Mouse (Mus musculus): ENCODE data around the gene Dnaja3. TPM values are rescaled to one million over a fixed set of nuclear protein-coding genes. Genes with fewer than 3 reads are reported as not detected.

Dnaja3 gene
- polyA plus RNA-seq, 1 experiment from 2014 or later: 58.3 TPM

DNA sequence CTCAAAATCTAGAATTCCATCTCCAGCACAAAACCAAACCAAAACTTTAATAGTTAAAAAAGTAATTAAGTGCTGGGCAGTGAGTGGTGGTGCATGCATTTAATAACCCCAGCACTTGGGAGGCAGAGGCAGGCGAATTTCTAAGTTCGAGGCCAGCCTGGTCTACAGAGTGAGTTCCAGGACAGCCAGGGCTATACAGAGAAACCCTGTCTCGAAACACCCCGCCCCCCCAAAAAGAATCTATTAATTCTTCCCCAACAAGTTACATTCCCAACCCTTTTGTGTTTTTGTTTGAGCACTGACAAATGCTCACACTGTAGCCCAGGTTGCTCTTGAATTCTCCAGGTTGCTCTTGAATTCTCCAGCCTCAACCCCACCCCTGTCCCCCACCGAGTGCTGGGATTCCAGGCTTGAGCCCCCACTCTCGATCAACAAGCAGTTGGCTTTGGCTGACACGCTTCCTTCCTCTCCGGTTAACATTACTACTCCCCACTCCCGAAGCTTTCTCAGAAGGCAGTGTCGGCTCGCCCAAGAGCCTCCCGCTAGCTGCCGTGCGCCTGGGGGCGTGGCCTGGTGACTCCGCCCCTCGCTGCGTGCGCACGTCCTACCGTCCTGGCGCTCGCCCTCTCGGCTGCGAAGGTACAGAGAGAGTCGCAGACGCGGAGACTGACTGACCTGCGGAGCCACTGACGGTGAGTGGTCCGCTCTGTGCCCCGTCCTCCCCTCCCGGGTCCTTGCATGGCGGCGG lies 86.2 kb downstream of the Dnaja3 start, which contains the start of gene Hmox2:
Gene Hmox2 (plus strand): TSS at position 582 of the 748 bp plus-strand sequence.
- peak; percentile 90 for ATAC-seq (replicated peaks; ENCODE audit: insufficient number of reproducible peaks, low FRiP score, low TSS enrichment, low read depth)
- Histone ChIP-seq H3K9ac (replicated peaks; ENCODE audit: low read length) (peak within 1 kb of the TSS; percentile 82), H3K27ac (replicated peaks; ENCODE audit: low read depth, low read length) (peak within 1 kb of the TSS; percentile 56), H3K4me1 (ENCODE audit: control insufficient read depth, insufficient read depth, low read length) (no peaks in the 10 kb centered on the region), H3K27me3 (ENCODE audit: control insufficient read depth, insufficient read depth, low read length) (no peaks in the 10 kb centered on the region), H3K36me3 (replicated peaks; ENCODE audit: control insufficient read depth, insufficient read depth, low read depth, low read length) (no peaks in the 10 kb centered on the region), H3K4me2 (ENCODE audit: low read depth, low read length) (peak within 1 kb of the TSS; percentile 84), H3K9me3 (replicated peaks; ENCODE audit: control insufficient read depth, low read length) (no peaks in the 10 kb centered on the region), H3K4me3 (ENCODE audit: low read depth, low read length) (peak within 1 kb of the TSS; percentile 57)
- WGBS: 5% methylated on average over 35 of the region's 35 CpGs
- peak; percentile 94 for DNase-seq (ENCODE audit: low spot score)

DNA sequence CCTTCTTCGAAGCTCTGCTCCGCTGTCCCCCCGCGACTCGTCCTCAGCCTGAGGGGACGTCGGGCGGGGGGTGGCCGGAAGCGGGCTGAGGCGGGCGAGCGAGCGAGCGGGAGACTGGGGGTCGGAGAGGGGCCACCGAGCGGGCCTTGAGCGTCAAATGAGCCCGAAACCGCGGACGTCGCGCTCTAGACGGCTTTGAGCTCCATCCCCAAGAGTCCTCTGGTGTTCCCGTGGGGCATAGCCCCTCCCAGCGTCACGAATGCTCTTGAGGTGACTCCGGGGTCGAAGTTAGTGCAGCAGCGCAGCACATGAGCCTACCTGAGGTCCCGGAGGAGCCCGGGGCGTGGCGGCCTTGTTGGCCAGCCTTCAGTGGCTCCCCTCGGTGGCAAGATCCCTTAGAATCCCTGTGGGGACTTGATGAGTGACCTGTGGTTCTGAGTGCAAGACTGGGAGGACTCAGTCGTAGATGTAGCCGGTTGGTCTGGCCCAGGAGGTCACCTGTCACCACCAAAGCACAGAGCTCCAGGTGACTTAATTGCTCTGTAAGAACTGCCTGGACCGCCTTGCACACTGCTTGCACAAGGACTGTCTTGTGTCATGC lies 86.8 kb downstream of the Dnaja3 start:
- ATAC-seq (replicated peaks; ENCODE audit: insufficient number of reproducible peaks, low FRiP score, low TSS enrichment, low read depth) (peak; percentile 36; the same call in 1 of the 2 replicates), DNase-seq (ENCODE audit: low spot score) (no peak)
- H3K4me1 ChIP-seq (ENCODE audit: control insufficient read depth, insufficient read depth, low read length): no peaks in the 10 kb centered on the region
- H3K4me2 ChIP-seq (ENCODE audit: low read depth, low read length): peak overlapping the region; percentile 84
- H3K9ac ChIP-seq (replicated peaks; ENCODE audit: low read length): peak overlapping the region; percentile 82
- peak overlapping the region; percentile 57 for H3K4me3 ChIP-seq (ENCODE audit: low read depth, low read length)
- no peaks in the 10 kb centered on the region for H3K27me3 ChIP-seq (ENCODE audit: control insufficient read depth, insufficient read depth, low read length)
- H3K9me3 ChIP-seq (replicated peaks; ENCODE audit: control insufficient read depth, low read length): no peaks in the 10 kb centered on the region
- H3K36me3 ChIP-seq (replicated peaks; ENCODE audit: control insufficient read depth, insufficient read depth, low read depth, low read length): no peaks in the 10 kb centered on the region
- H3K27ac ChIP-seq (replicated peaks; ENCODE audit: low read depth, low read length): peak overlapping the region; percentile 56
- under 1% methylated on average over 40 of the region's 40 CpGs for WGBS

DNA sequence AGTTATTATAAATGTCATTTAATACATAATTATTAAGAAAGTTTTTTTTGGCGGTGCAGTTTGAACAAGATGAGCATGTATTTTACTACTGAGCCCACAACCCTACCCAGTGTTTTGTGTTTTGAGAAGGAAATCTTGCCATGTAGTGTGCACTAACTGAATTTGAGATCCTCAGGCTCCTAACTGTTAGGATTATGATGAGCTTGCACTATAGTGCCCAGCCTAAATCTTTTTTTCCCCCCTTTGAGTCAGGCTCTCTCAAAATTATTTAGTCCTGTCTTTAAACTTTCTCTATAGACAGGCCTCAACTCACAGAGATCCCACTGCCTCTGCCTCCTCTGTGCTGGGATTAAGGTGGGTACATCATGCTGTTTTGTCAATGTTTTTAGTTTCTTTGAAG lies 87.7 kb downstream of the Dnaja3 start:
- ATAC-seq (replicated peaks; ENCODE audit: insufficient number of reproducible peaks, low FRiP score, low TSS enrichment, low read depth): no peak
- WGBS: 91% methylated on average over 1 of the region's 1 CpGs
- H3K4me2 ChIP-seq (ENCODE audit: low read depth, low read length): 0 out of 2 replicates have a peak overlapping the region, but pooled peaks have one; percentile 4

DNA sequence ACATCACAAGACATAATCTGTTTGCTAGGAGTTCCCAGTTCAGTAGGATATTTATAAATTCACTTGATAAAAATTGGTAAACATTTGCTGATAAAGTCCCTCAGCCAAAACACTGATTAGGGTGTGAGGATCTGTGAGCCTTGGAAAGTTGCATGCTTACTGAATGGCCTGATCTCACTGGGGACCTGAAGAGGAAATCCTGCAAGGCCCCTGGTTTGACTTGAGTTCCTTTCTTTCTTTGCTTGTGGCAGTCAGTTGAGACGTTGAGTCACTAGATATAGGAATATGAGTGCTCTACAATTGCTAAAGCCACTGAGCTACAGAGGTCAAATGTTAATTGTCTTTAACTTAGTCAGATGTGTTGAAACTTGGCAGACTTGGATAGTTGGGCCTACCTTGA lies 88.2 kb downstream of the Dnaja3 start:
- H3K27me3 ChIP-seq (ENCODE audit: control insufficient read depth, insufficient read depth, low read length): no peaks in the 10 kb centered on the region
- WGBS: 33% methylated on average over 1 of the region's 1 CpGs
- no peaks in the 10 kb centered on the region for H3K9me3 ChIP-seq (replicated peaks; ENCODE audit: control insufficient read depth, low read length)
- no peak overlapping the region for H3K9ac ChIP-seq (replicated peaks; ENCODE audit: low read length)
- no peak overlapping the region for H3K27ac ChIP-seq (replicated peaks; ENCODE audit: low read depth, low read length)
- DNase-seq (ENCODE audit: low spot score): no peak
- H3K4me1 ChIP-seq (ENCODE audit: control insufficient read depth, insufficient read depth, low read length): no peaks in the 10 kb centered on the region
- no peak overlapping the region for H3K4me3 ChIP-seq (ENCODE audit: low read depth, low read length)
- ATAC-seq (replicated peaks; ENCODE audit: insufficient number of reproducible peaks, low FRiP score, low TSS enrichment, low read depth): no peak
- peak overlapping the region; percentile 4; the same call in 1 of the 2 replicates for H3K4me2 ChIP-seq (ENCODE audit: low read depth, low read length)
- H3K36me3 ChIP-seq (replicated peaks; ENCODE audit: control insufficient read depth, insufficient read depth, low read depth, low read length): no peaks in the 10 kb centered on the region

More for the DNA sequence above, 87.7 kb downstream of the Dnaja3 start:
- no peaks in the 10 kb centered on the region for H3K27me3 ChIP-seq (ENCODE audit: control insufficient read depth, insufficient read depth, low read length)
- peak overlapping the region; percentile 57; the same call in 1 of the 2 replicates for H3K4me3 ChIP-seq (ENCODE audit: low read depth, low read length)
- no peak overlapping the region for H3K27ac ChIP-seq (replicated peaks; ENCODE audit: low read depth, low read length)
- no peak overlapping the region for H3K9ac ChIP-seq (replicated peaks; ENCODE audit: low read length)
- H3K4me1 ChIP-seq (ENCODE audit: control insufficient read depth, insufficient read depth, low read length): no peaks in the 10 kb centered on the region
- DNase-seq (ENCODE audit: low spot score): no peak
- no peaks in the 10 kb centered on the region for H3K36me3 ChIP-seq (replicated peaks; ENCODE audit: control insufficient read depth, insufficient read depth, low read depth, low read length)
- H3K9me3 ChIP-seq (replicated peaks; ENCODE audit: control insufficient read depth, low read length): no peaks in the 10 kb centered on the region

DNA sequence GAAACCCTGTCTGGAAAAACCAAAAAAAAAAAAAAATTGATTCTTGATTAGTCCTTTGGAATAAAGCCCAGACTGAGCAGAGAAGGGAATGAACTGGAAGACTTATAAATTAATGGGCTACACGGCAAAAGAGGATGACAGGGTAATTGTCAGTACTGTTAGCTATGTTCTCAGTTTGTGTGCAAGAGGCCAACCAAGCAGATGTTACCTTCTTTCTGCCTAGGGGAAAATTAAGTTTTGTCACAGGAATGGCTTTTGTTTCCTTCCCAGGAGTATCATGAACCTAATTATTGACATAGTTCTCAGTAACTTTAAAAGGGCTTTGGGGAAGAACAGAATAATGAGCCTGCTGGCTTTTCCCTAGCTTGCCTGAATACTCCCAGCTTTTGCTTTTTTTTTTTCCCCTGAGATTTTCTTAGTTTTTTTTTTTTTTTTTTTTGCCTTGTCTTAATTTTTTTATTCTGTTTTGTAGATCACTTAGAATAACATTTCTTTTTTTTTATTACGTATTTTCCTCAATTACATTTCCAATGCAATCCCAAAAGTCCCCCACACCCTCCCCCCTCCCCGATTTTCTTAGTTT lies 91.1 kb downstream of the Dnaja3 start:
- Histone ChIP-seq H3K9ac (replicated peaks; ENCODE audit: low read length) (no peak overlapping the region), H3K4me2 (ENCODE audit: low read depth, low read length) (no peak overlapping the region), H3K4me1 (ENCODE audit: control insufficient read depth, insufficient read depth, low read length) (no peaks in the 10 kb centered on the region), H3K36me3 (replicated peaks; ENCODE audit: control insufficient read depth, insufficient read depth, low read depth, low read length) (no peaks in the 10 kb centered on the region), H3K27me3 (ENCODE audit: control insufficient read depth, insufficient read depth, low read length) (no peaks in the 10 kb centered on the region), H3K27ac (replicated peaks; ENCODE audit: low read depth, low read length) (no peak overlapping the region), H3K4me3 (ENCODE audit: low read depth, low read length) (no peak overlapping the region), H3K9me3 (replicated peaks; ENCODE audit: control insufficient read depth, low read length) (no peaks in the 10 kb centered on the region)
- no peak for ATAC-seq (replicated peaks; ENCODE audit: insufficient number of reproducible peaks, low FRiP score, low TSS enrichment, low read depth)
- 82% methylated on average over 3 of the region's 3 CpGs for WGBS
- no peak for DNase-seq (ENCODE audit: low spot score)

DNA sequence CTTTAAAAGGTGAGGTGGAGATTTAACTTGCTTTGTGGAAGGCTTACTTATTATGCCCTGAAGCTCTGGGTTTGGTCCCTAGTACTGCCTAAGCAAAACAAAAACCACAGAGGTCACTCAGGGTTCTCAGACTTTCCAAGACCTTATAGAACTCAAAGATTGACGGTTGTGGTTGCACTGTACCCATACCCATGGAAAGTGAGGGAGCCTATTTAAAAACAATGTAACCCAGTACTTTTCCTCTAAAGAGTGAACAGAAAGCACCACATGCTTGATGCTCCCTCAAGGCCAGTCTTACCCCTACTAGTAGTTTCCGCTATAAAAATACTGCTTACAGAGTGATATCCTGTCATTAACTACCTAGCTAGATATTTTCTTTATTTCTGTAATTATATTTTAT lies 96.5 kb downstream of the Dnaja3 start:
- WGBS: 83% methylated on average over 2 of the region's 2 CpGs
- Histone ChIP-seq H3K4me3 (ENCODE audit: low read depth, low read length) (no peak overlapping the region), H3K4me2 (ENCODE audit: low read depth, low read length) (no peak overlapping the region), H3K27ac (replicated peaks; ENCODE audit: low read depth, low read length) (no peak overlapping the region), H3K4me1 (ENCODE audit: control insufficient read depth, insufficient read depth, low read length) (no peaks in the 10 kb centered on the region), H3K27me3 (ENCODE audit: control insufficient read depth, insufficient read depth, low read length) (no peaks in the 10 kb centered on the region), H3K36me3 (replicated peaks; ENCODE audit: control insufficient read depth, insufficient read depth, low read depth, low read length) (no peaks in the 10 kb centered on the region), H3K9ac (replicated peaks; ENCODE audit: low read length) (no peak overlapping the region), H3K9me3 (replicated peaks; ENCODE audit: control insufficient read depth, low read length) (no peaks in the 10 kb centered on the region)
- no peak for ATAC-seq (replicated peaks; ENCODE audit: insufficient number of reproducible peaks, low FRiP score, low TSS enrichment, low read depth)
- DNase-seq (ENCODE audit: low spot score): no peak

DNA sequence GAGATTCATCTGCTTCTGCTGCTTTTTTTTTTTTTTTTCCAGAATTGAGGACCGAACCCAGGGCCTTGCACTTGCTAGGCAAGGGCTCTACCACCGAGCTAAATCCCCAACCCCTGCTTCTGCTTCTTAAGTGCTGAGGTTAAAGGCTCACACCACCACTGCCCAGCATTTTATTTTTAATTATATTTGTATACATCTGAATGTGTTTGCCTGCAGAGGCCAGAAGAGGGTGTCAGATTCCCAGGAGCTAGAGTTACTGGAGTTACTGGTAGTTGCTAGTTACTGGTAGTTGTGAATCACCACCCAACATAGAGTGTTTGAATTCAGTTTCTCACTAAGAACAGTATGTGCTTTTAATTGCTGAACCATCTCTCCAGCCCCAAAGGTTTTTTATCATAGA lies 100.2 kb downstream of the Dnaja3 start:
- ATAC-seq (replicated peaks; ENCODE audit: insufficient number of reproducible peaks, low FRiP score, low TSS enrichment, low read depth): no peak
- no peak overlapping the region for H3K4me3 ChIP-seq (ENCODE audit: low read depth, low read length)
- WGBS: 98% methylated on average over 2 of the region's 2 CpGs

DNA sequence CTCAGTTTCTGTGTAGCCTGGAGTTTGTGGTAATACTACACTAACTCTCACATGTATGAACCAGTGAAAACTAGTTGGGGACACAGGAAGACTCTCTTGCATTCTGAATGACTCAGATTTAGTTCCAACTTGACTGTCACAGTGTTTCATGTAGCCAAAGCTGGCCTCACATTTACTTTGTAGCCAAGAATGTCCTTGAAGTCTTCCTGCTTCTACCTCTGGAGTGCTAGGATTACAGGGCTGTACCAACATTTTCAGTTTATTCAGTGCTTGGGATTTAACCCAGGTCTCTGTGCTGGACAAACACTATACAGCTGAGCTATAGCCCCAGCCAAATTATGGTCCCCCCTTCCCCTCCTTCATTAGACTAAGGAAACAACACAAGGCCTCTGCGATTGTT lies 102.4 kb downstream of the Dnaja3 start:
- Histone ChIP-seq H3K4me2 (ENCODE audit: low read depth, low read length) (no peak overlapping the region), H3K4me3 (ENCODE audit: low read depth, low read length) (no peak overlapping the region), H3K4me1 (ENCODE audit: control insufficient read depth, insufficient read depth, low read length) (no peaks in the 10 kb centered on the region), H3K27ac (replicated peaks; ENCODE audit: low read depth, low read length) (no peak overlapping the region), H3K9me3 (replicated peaks; ENCODE audit: control insufficient read depth, low read length) (no peaks in the 10 kb centered on the region), H3K9ac (replicated peaks; ENCODE audit: low read length) (no peak overlapping the region), H3K27me3 (ENCODE audit: control insufficient read depth, insufficient read depth, low read length) (no peaks in the 10 kb centered on the region), H3K36me3 (replicated peaks; ENCODE audit: control insufficient read depth, insufficient read depth, low read depth, low read length) (no peaks in the 10 kb centered on the region)
- DNase-seq (ENCODE audit: low spot score) (no peak), ATAC-seq (replicated peaks; ENCODE audit: insufficient number of reproducible peaks, low FRiP score, low TSS enrichment, low read depth) (no peak)
- WGBS: 100% methylated on average over 1 of the region's 1 CpGs

More for the DNA sequence above, 100.2 kb downstream of the Dnaja3 start:
- no peak overlapping the region for H3K9ac ChIP-seq (replicated peaks; ENCODE audit: low read length)
- no peak overlapping the region for H3K27ac ChIP-seq (replicated peaks; ENCODE audit: low read depth, low read length)
- H3K36me3 ChIP-seq (replicated peaks; ENCODE audit: control insufficient read depth, insufficient read depth, low read depth, low read length): no peaks in the 10 kb centered on the region
- no peak for DNase-seq (ENCODE audit: low spot score)
- H3K4me1 ChIP-seq (ENCODE audit: control insufficient read depth, insufficient read depth, low read length): no peaks in the 10 kb centered on the region
- no peaks in the 10 kb centered on the region for H3K9me3 ChIP-seq (replicated peaks; ENCODE audit: control insufficient read depth, low read length)
- no peaks in the 10 kb centered on the region for H3K27me3 ChIP-seq (ENCODE audit: control insufficient read depth, insufficient read depth, low read length)
- no peak overlapping the region for H3K4me2 ChIP-seq (ENCODE audit: low read depth, low read length)
